ENCODE assay signal across 10 mouse cellular contexts in genomic region chr2:105188182-105188581, GRCm38 (mm10). TPM values are rescaled to one million over a fixed set of nuclear protein-coding genes. Genes with fewer than 3 reads are reported as not detected.
DNase-seq lines count a peak whose midpoint lies in the region; ATAC-seq and TF ChIP-seq lines count a peak whose summit lies in the region.
"Had no signal": no experiment of that assay in that cellular context is flagged by ENCODE, and none has a peak within 500 bp of the region (broad histone marks: within the 10 kb centered on the region; RNA-seq: fewer than 3 reads in every experiment).

No protein-coding gene starts in this region.

- no peak overlapping the region for H3K4me2 ChIP-seq in lung, postnatal 0 days (replicated peaks; ENCODE audit: low read depth, low read length)
- H3K4me2 ChIP-seq: forebrain, embryonic 15.5 days had no signal

- no peak overlapping the region for H3K9ac ChIP-seq in lung, postnatal 0 days (replicated peaks; ENCODE audit: low read depth)
- H3K9ac ChIP-seq: forebrain, embryonic 15.5 days had no signal

- H3K4me1 ChIP-seq in lung, postnatal 0 days (ENCODE audit: insufficient read depth, low read depth, low read length) = no peaks in the 10 kb centered on the region
- H3K4me1 ChIP-seq: forebrain, embryonic 15.5 days had no signal

- no peaks in the 10 kb centered on the region for H3K27me3 ChIP-seq in lung, postnatal 0 days (replicated peaks; ENCODE audit: insufficient read depth, low read length)
- H3K27me3 ChIP-seq: forebrain, embryonic 15.5 days had no signal

- no peak overlapping the region for H3K4me3 ChIP-seq in lung, postnatal 0 days (ENCODE audit: low read depth, low read length)
- H3K4me3 ChIP-seq: forebrain, embryonic 15.5 days had no signal

- no peaks in the 10 kb centered on the region for H3K9me3 ChIP-seq in lung, postnatal 0 days (ENCODE audit: low read length)
- H3K9me3 ChIP-seq: forebrain, embryonic 15.5 days had no signal

- no peaks in the 10 kb centered on the region for H3K36me3 ChIP-seq in lung, postnatal 0 days (ENCODE audit: insufficient read depth, low read length)
- H3K36me3 ChIP-seq: forebrain, embryonic 15.5 days had no signal

- TF ChIP-seq EP300 in lung, postnatal 0 days (IDR thresholded peaks at IDR 0.05) = no peak

- H3K27ac ChIP-seq in lung, postnatal 0 days (ENCODE audit: low read length) = no peak overlapping the region
- H3K27ac ChIP-seq: forebrain, embryonic 15.5 days had no signal

- peak; percentile 74 for TF ChIP-seq CTCF in lung, postnatal 0 days (IDR thresholded peaks at IDR 0.05)

- DNase-seq in heart, adult 11 months = peak; percentile 84
- DNase-seq in heart, postnatal 4 days = no peak
- DNase-seq in lung, postnatal 0 days (ENCODE audit: low spot score) = no peak
- DNase-seq in lung, postnatal 14 days = no peak
- peak; percentile 33 for DNase-seq in c-Kit-positive CD71-positive TER-119-positive erythroid progenitor cells, embryonic 14.5 days (ENCODE audit: low spot score)
- DNase-seq in retina, postnatal 7 days (ENCODE audit: low read depth, low spot score) = peak; percentile 8
- no peak for DNase-seq in ovary, postnatal 36 days (ENCODE audit: low spot score)
- DNase-seq in yolk sac, embryonic 10.5 days (ENCODE audit: low spot score) = no peak

- 78% methylated on average over 10 of the region's 10 CpGs for WGBS in lung, postnatal 0 days

- ATAC-seq in lung, postnatal 0 days = no peak
- ATAC-seq: forebrain, embryonic 15.5 days had no signal

RNA-seq across cellular contexts. Expression of gene Them7, which starts 35.9 kb away (rescaled TPM):
- total RNA-seq in heart, postnatal 4 days (2021) = 1 to 10 TPM in 1 of 2 experiments, under 1 TPM in 1; 0.61 to 1.6 TPM
- not detected in 2 replicates for polyA plus RNA-seq in lung, postnatal 0 days (2015; fragmentation: Nextera tagmentation; extraction: Ambion mirVana)
- total RNA-seq: layer of hippocampus, adult 18-20 months had no signal
- polyA plus RNA-seq: forebrain, embryonic 15.5 days had no signal

Comparison
In these comparisons a context has a peak if more than half of its experiments do, and no peak if none do; other contexts are left out.
1. DNase-seq: peak in heart, adult 11 months (single experiment), c-Kit-positive CD71-positive TER-119-positive erythroid progenitor cells, embryonic 14.5 days (single experiment) and retina, postnatal 7 days (single experiment); none in heart, postnatal 4 days (single experiment), lung, postnatal 0 days (single experiment), lung, postnatal 14 days (single experiment), ovary, postnatal 36 days (single experiment) and yolk sac, embryonic 10.5 days (single experiment).